Mouse (Mus musculus) gastrocnemius, postnatal 14 days (tissue): Measurements from ENCODE around the gene Gp6. TPM values are rescaled to one million over a fixed set of nuclear protein-coding genes. Genes with fewer than 3 reads are reported as not detected.
A peak's percentile ranks its signal among the peaks of the same experiment; 100 is the strongest.
"Not testable (repeated sequence)": the region's sequence is repeated elsewhere in the genome, so short reads cannot be mapped to it uniquely, and the experiment has no call there.

Experiments used
- DNase-seq: peaks from one replicate; pipeline ENCODE4 v3.0.0; 2021; ENCODE audit warnings: mixed read lengths
- intact Hi-C: fragments of 180-260 bp; cut with DNase I; formaldehyde crosslinking; loops from one replicate; pipeline ENCODE4 v1.15.1; 2025; ENCODE audit warnings: low total_unique reads
- long read RNA-seq, 2 experiments: library from polyadenylated mRNA; stranded (forward); transcript quantifications; one replicate each; pipeline ENCODE4 v2.0.0; 2021
- microRNA-seq, 2 experiments: library from miRNA; unstranded; fragments of <30 nt; microRNA quantifications; one replicate each; pipeline ENCODE4 v1.2.0; 2021
- total RNA-seq, 2 experiments: library from RNA; stranded (reverse); gene quantifications; 2 replicates each; pipeline ENCODE4 v1.2.3; 2021

The Gp6 gene
- under 1 TPM in 1 of 2 experiments, not detected in 1; 0.14 TPM for total RNA-seq
- long read RNA-seq, experiment 1 = 0 reads
- long read RNA-seq, experiment 2 = 0 reads

- DNase-seq = no peak
- intact Hi-C loops = no loop called here
Observed at GRCm38 (mm10) chr7:4397730-4398129, at the start of gene Gp6. Gene Gp6, minus strand, starts transcription at chr7:4397744.

GRCm38 (mm10) chr7:4447138-4447537 lies 49.6 kb upstream of the Gp6 start:
- intact Hi-C loops = no loop called here
- no peak for DNase-seq

- intact Hi-C loops = no loop called here
- peak; percentile 89 for DNase-seq
Observed at GRCm38 (mm10) chr7:4445216-4445791, 47.8 kb upstream of the Gp6 start, which contains the start of gene Rdh13. Gene Rdh13, minus strand, starts transcription at chr7:4445649.

- intact Hi-C loops = no loop called here
- no peak for DNase-seq
Observed at GRCm38 (mm10) chr7:4440549-4440948, 43.0 kb upstream of the Gp6 start.

GRCm38 (mm10) chr7:4437721-4438120 lies 40.2 kb upstream of the Gp6 start:
- intact Hi-C loops = loop anchor here (10.0 kb wide), 1 partner anchor 87 kb away; the partner anchor contains the start of gene Tnni3
- no peak for DNase-seq

- DNase-seq = no peak
- intact Hi-C loops = loop anchor here (10.0 kb wide), 1 partner anchor 93 kb away; the partner anchor contains the start of gene Tnni3
Observed at GRCm38 (mm10) chr7:4432026-4432425, 34.5 kb upstream of the Gp6 start.

- peak; percentile 64 for DNase-seq
- intact Hi-C loops = loop anchor here (10.0 kb wide), 1 partner anchor 93 kb away; the partner anchor contains the start of gene Tnni3
Observed at GRCm38 (mm10) chr7:4431548-4431947, 34.0 kb upstream of the Gp6 start.

GRCm38 (mm10) chr7:4430246-4430844 lies 32.8 kb upstream of the Gp6 start:
- DNase-seq = no peak
- intact Hi-C loops = loop anchor here (10.0 kb wide), 1 partner anchor 94 kb away; the partner anchor contains the start of gene Tnni3

GRCm38 (mm10) chr7:4427161-4427912 lies 29.8 kb upstream of the Gp6 start:
- intact Hi-C loops = loop anchor here (10.0 kb wide), 1 partner anchor 293 kb away; the partner anchor contains the start of gene Leng8
- DNase-seq = peak; percentile 78

- intact Hi-C loops = loop anchor here (10.0 kb wide), 1 partner anchor 285 kb away; the partner anchor contains the start of gene Leng8
- no peak for DNase-seq
Observed at GRCm38 (mm10) chr7:4420230-4420629, 22.7 kb upstream of the Gp6 start.

- intact Hi-C loops = loop anchor here (10.0 kb wide), 1 partner anchor 285 kb away; the partner anchor contains the start of gene Leng8
- DNase-seq = no peak
Observed at GRCm38 (mm10) chr7:4419681-4420080, 22.1 kb upstream of the Gp6 start.

GRCm38 (mm10) chr7:4412406-4412805 lies 14.9 kb upstream of the Gp6 start:
- intact Hi-C loops, DNase-seq: not testable (repeated sequence)

GRCm38 (mm10) chr7:4373521-4373920 lies 24.0 kb downstream of the Gp6 start:
- no peak for DNase-seq
- intact Hi-C loops = no loop called here

GRCm38 (mm10) chr7:4337509-4337908 lies 60.0 kb downstream of the Gp6 start, which contains the start of gene Ncr1:
Gene Ncr1, plus strand, starts transcription at chr7:4337724.
- intact Hi-C loops = no loop called here
- DNase-seq = no peak

- no peak for DNase-seq
- intact Hi-C loops = no loop called here
Observed at GRCm38 (mm10) chr7:4323301-4323700, 74.2 kb downstream of the Gp6 start.

Small RNAs within 50 kb of the gene (microRNA-seq; reads per million reads assigned to microRNA genes)
- gene Gm24605 (0 reads per million in 2 experiments), gene Gm24752 (0 reads per million in 2 experiments), gene Gm25349 (0 reads per million in 2 experiments)

Other genes with a start within 250 kb of the Gp6 start
- 1 to 10 TPM; 2.1 to 2.3 TPM for gene Leng9, start 247.4 kb downstream of the Gp6 start, total RNA-seq
- 1 to 10 TPM; 6.5 to 6.9 TPM for gene Cdc42ep5, start 232.9 kb downstream of the Gp6 start, total RNA-seq
- under 1 TPM in 1 of 2 experiments, not detected in 1; 0.12 TPM for gene Lilra5, start 160.0 kb downstream of the Gp6 start, total RNA-seq
- not detected for gene Ncr1, start 60.0 kb downstream of the Gp6 start, total RNA-seq
- 10 to 100 TPM; 11.8 to 15.0 TPM for gene Rdh13, start 47.9 kb upstream of the Gp6 start, total RNA-seq
- 1 to 10 TPM; 1.6 to 2.2 TPM for gene Eps8l1, start 62.9 kb upstream of the Gp6 start, total RNA-seq
- 10 to 100 TPM; 25.3 to 36.8 TPM for gene Ppp1r12c, start 103.9 kb upstream of the Gp6 start, total RNA-seq
- gene Tnnt1, start 118.6 kb upstream of the Gp6 start, total RNA-seq = 100 to 1,000 TPM; 355 to 658 TPM
- 1 to 10 TPM in 1 of 2 experiments, under 1 TPM in 1; 0.75 to 1.7 TPM for gene Tnni3, start 126.5 kb upstream of the Gp6 start, total RNA-seq
- under 1 TPM; 0.08 to 0.20 TPM for gene Dnaaf3, start 134.7 kb upstream of the Gp6 start, total RNA-seq
- gene Syt5, start 149.8 kb upstream of the Gp6 start, total RNA-seq = under 1 TPM in 1 of 2 experiments, not detected in 1; 0.13 TPM
- not detected for gene Ptprh, start 206.3 kb upstream of the Gp6 start, total RNA-seq
- 1 to 10 TPM; 2.1 to 3.1 TPM for gene Tmem86b, start 233.7 kb upstream of the Gp6 start, total RNA-seq